Mouse (Mus musculus) bone marrow macrophage, adult 2 months (primary cell): ENCODE results near the gene Pnp2.

Experiments
- CTCF ChIP-seq: IDR thresholded peaks from 2 replicates; pipeline ENCODE4 v1.5.1; 2012; ENCODE audit warnings: low read depth, mild to moderate bottlenecking, low read length, moderate library complexity
- POLR2A ChIP-seq: IDR thresholded peaks from 2 replicates; pipeline ENCODE4 v1.6.1; 2012; ENCODE audit warnings: mild to moderate bottlenecking, low read depth, low read length, borderline replicate concordance

- no peak for TF ChIP-seq POLR2A
- no peak for TF ChIP-seq CTCF
These were observed 44.4 kb upstream of the Pnp2 start for GRCm38 (mm10) chr14:50911356-50911755.
